Mouse (Mus musculus): ENCODE measurements around the gene Prss35.

Prss35 gene

DNA sequence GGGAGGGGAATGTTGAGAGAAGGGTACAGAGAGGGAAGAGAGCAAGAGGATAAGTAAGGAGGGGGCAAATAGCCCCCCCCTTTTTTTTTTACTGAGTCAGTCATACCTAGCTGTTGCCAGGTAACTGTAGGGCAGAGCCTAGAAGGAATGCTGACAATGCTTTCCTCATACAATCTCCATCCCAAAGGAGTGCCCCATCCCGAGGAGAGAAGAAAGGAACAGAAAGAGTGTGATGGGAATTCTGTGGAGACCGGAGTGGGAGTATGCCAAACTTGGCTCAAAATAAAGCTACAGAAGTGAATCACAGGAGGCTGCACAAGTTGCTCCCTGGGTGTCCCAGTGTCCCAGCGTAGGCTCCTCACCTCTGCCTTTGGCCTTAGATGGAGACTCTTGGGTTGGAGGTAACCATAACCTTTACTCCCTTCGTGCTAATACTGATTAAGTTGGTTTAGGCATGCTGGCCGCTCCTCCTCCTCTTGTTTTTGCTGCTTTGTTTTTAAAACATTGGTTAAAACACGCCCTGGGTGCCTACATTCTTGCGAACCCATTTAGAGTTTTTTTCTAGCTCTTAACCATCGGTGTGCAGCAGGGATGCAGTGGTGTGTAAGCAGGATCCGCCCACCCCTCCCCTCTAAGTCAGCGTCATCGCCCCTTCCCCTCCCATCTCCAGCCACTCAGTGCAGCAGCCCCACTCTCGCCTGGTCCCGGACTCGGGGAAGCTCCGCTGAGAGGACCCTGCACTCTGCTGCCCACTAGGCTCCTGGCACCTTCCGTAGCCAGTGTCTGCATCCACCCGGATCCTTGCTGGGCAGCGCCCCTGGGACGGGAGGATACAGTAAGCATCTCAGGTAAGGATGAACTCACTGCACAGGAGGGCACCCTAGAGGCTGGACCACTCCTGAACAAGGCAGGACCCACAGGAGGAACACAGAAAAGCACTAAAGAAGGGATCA, at the start of gene Prss35:
TSS of gene Prss35 (plus strand) at position 691 of the 953 bp plus-strand sequence.
- DNase-seq (ENCODE audit: low spot score in 2 of 2) = no peak

DNA sequence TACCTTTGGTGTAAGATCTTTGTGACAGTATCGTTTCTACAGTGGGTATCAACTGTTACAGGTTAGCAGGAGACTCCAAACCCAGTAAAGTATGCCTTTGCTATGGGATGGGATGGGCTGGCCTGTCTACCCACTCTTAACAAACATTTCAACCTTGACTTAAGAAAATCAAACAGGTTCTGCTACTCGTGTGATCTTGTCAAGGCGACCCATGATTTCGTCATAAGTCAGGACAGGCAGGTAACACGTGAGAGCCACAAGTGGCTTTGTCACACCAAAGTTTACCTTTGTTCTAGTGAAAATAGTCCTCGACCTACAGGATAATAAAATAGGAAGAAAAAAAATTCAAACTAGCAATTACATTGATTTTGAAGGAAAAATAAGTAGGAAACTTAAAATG, 49.5 kb upstream of the Prss35 start:
- no peak for DNase-seq (ENCODE audit: low spot score in 2 of 2)

DNA sequence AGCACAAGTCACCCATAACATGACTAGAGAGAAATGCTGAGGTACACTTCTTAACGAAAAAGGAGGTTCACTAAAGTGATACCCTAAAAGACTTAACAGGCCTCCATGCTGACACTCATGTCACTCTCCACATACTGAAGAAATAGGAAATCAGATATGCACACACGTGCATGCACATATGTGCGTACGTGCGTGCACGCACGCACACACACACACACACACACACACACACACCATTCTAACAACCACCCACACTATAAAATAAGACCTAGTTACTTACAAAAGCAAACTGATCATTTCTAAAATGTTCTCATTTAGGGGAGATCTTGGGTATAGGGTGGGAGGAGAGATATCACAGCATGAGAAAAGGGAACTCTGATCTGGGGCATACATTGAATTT, 48.8 kb upstream of the Prss35 start:
- no peak for DNase-seq (ENCODE audit: low spot score in 2 of 2)

DNA sequence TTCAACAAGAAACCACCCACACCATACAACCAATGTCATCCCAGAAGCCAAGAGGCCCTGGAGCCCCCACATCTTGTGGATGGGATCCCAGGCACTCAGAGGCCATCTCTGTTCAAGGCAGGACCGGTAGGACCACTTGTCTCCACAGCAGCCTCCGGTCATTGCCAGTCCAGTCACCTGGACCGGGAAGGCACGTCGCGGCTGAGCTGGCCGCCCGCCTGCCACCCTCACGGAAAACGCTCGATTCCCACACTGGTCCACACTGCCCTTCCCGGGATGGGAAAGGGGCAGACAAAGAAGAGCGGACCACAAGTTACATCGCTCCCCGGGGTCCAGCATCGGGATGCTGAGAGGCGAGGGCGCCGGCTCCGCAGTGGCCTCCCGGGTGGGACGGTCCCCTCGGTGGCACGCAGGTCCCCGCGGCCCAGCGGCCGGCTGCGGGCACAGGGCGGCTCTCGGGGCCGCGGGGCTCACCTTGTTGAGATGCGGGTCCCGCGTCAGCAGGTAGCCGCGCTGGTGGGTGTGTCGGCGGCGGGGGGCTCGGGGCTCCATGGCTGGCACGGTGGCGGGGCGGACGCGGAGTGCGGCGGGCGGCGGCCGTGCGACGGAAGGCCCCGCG, 48.1 kb upstream of the Prss35 start:
- DNase-seq (ENCODE audit: low spot score in 2 of 2) = peak; percentile 37 to 40

DNA sequence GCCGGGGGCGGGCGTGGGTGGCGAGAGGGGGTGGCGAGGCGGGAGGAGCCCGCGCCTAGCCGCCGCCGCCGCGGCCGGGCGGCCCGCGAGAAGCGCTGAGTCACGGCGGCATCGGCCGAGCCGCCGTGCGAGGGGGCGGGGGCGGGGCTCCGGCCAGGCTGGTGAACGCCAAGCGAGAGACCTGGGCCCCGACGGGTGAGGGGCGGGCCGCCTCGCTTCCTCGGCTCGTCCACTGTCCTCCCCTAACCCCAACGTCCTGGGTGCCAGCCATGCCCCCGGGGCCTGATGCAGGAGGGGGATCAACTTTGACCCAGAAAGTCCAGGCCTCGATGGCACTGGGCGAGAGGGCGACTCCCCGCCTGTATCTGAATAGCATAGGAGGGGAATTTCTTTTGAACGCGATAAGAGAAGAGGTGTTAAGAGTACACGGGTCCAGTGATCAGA, 47.6 kb upstream of the Prss35 start, which contains the start of gene Me1:
TSS of gene Me1 (minus strand) at position 136 of the 444 bp plus-strand sequence.
- peak; percentile 24 to 49 for DNase-seq (ENCODE audit: low spot score in 2 of 2)

DNA sequence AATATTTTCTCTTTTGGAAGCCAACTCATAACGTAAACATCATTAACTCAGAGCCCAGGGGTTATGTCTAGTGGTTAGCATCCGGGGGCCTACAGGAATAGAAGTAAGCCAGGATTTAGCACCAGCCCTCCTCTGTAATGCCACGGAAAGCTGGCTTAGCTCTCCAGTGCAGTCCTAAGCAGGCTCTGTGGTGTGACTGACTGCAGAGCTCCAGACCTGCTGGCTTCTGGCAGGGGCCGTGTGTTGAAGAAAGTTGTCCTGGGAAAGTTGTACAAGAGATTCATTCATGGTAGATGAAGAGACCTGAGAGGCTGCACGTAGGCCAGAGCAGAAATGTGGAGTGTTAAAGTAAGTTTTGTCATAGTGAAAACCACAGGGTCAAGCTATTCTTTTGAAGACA, 42.2 kb upstream of the Prss35 start:
- DNase-seq (ENCODE audit: low spot score in 2 of 2) = no peak

DNA sequence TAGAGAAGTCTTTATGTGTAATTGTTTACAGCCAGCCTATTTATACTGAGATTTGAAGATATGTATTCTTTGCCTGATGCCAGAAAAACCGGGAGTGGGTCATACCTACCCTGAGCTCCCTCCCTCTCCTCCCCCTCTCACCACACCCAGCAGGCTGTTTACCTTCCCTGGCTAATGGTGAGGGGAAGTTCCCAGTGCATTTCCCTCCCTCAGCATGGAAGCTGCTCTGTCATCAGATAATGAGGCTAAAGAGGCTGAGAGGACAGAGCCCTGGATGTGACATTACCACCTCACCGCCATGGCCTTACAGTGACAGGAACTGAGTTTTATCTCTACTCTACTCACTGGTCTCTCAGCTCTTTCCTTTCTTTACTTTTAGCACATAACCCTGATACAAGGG, 41.6 kb upstream of the Prss35 start:
- no peak for DNase-seq (ENCODE audit: low spot score in 2 of 2)

DNA sequence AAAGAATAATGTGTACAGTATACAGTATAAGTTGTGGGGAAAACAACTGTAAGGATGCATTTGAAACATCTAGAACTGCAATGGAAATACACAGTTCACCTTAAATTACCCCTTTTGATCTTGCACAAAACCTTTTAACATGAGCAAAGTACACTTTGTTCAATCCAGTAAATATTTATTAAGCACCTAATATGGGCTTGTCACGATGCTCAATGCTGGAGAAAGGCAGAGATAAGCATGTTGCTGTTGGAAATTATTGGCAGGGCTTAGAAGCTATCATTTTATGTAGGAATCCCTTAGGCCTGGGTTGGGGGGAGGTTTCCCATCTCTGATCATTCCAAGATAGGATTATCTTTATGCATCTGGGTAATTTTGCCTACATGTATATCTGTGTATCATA, 36.0 kb upstream of the Prss35 start:
- DNase-seq (ENCODE audit: low spot score in 2 of 2) = no peak

DNA sequence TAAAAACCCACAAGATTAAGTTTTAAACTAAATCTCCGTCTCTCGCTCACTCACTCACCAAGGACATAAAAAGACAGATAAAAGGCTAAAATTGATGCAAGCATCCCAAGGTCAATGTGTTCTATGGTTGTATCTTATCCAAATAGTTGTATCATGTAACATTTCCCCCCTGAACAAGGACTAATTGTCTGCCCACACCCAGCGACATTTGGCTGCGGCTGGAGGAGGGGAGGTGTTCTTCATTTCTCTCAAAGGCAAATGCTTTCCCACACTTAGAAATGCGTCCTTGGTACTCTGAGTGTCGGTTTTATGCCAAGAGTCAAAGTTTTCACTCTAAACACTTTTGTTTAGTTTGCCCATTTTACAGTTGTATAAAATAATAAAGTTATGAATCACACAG, 34.5 kb upstream of the Prss35 start:
- no peak for DNase-seq (ENCODE audit: low spot score in 2 of 2)

DNA sequence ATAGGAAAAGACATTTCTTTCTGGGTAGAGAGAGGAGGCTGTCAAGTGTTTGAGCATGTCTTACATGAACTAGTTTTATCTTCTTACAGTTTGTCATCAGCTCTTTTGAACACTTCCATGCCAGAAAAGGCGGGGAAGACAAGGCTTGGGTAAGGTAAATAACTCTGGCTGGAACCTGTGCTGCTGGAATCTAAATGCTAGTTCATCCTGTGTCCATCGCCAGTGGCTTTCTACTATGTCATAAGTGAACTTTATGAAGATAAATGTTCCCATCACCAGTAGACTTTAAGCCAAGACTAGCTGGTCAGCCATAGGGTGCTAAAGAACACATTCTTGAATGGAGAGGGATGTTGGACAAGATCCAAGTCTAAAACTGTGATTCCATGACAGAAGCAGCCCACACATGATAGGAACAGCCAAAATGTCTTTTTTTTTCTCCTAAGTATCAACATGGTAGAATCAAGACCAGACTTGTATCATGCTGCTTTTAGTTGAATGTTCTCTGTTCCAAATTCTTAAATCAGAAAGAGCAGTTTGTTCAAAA, 33.3 kb upstream of the Prss35 start:
- DNase-seq (ENCODE audit: low spot score in 2 of 2) = no peak

DNA sequence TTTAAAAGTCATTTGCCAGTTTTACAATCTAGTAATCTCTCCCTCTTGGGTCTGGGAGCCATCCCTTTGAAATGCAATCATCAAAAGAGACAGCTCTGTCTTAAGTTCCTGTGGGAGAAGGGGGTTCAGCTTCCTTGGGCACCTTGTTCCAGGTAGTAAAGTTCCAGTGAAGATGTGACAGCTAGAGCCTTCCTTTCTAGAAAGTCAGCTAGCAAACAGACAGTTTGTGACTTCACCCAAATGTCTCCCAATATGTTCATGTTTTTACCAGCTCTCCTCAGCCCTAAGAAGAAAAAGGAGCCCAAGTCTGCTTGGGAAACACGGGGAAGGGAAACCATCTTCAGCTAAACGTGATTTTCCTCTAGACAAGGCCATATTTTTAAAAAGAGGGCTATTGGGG, 30.8 kb upstream of the Prss35 start:
- no peak for DNase-seq (ENCODE audit: low spot score in 2 of 2)

DNA sequence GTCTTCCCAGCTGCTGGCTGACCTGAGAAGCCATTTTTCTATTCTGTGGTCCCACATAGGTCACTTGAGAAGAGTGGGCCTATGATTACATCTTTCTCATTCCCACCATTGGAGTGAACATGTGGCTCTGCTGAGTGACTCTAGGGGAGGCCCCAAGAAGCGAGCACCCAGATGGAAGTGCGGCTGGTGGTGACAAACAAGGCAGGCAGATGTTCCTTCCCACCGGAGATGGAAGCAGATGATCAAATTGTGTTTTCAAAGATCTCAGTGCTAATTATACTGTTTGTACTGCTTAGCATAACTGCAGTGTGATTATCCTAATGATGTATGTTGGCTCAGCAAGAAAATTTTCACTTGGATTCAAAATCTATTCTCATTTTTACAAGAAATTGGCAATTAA, 29.4 kb upstream of the Prss35 start:
- DNase-seq (ENCODE audit: low spot score in 2 of 2) = no peak

DNA sequence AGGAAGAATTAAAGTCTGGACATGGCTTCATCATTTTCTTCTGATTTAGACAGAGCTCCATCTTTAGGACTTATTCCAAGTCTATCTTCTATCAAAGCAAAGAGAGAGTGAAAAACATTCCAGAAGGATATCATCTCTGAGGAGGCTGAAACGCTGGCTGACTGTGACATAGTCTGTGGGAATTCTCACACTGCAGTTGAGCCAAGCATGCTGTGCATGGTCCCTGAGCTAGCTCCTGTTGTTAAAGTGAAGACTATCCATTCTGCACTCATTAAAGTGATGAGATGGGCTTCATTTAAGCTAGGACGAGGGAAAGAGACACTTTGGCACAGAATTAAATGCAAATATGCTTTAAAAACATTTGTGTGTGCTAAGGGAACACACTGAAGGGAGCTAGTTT, 26.9 kb upstream of the Prss35 start:
- DNase-seq (ENCODE audit: low spot score in 2 of 2) = peak; percentile 25 to 36

DNA sequence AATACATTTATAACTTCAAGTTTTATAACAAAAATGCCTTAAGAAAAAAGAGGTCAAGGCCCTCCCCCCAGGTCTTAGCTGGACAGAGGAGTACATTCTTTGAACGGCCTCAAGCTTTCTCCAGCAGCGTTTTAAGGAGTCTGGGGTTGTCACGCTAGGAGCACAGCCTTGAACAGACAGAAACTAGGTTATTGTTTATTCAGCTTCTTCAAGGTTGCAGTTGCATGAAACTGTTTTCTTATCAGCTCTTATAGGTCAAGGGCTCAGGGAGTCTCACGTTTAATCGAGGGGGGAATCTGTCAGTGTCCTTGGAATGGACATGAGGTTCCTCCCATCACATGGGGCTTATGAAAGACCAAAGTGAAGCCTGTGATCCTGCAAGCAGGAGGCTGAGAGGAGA, 26.3 kb upstream of the Prss35 start:
- DNase-seq (ENCODE audit: low spot score in 2 of 2) = no peak

DNA sequence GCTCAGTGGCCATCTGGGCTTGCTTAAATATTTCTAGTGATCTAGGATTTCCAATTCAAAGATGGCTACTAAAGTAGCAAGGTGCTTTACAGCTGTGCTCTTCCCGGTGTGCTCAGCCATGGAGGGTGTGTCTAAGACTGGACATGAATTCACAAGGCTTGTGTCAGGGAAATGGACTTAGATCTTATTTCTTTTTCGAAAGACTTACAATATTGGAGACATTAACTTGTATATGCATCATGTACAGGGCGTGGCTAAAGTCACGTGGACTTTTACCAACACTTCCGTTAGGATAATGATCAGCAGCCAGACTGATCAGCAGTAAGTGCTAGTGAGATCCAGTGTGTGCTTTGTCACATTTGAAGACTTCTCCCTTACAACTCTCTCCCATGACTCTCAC, 23.2 kb upstream of the Prss35 start:
- no peak for DNase-seq (ENCODE audit: low spot score in 2 of 2)

DNA sequence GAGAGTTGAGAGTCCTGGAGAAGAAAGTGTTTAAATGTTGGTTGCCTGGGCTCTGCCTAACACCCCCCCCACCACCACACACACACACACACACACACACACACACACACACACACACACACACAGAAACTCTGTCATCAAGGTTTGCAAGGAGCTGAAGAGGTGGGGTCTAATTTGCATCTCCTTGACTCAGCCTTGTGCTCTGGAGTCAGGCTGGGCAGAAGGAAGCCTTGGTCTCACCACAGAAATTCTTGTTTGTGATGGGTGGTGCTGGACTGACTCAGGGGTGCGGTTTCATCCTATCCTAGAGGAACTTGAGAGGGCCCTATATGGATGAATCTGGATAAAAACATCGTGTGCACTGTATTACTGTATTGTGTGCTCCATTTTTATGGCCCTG, 22.7 kb upstream of the Prss35 start:
- no peak for DNase-seq (ENCODE audit: low spot score in 2 of 2)

DNA sequence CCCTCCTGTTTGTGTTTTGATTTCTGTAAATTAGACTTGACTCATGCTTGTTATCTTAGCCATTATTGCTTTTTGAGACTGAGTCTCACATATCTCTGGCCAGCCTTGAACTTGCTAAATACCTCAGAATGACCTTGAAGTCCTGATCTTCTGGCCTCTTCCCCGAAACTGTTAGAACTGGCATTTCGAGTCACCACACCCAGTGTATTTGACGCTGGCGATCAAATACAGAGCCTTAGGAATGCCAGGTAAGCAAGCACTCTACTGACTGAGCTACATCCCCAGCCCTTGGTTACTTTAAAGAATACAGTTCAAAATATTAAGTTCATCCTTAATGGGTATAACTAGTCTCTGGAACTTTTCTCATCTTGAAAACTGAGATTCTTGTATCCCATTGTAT, 18.4 kb upstream of the Prss35 start:
- DNase-seq (ENCODE audit: low spot score in 2 of 2) = no peak

DNA sequence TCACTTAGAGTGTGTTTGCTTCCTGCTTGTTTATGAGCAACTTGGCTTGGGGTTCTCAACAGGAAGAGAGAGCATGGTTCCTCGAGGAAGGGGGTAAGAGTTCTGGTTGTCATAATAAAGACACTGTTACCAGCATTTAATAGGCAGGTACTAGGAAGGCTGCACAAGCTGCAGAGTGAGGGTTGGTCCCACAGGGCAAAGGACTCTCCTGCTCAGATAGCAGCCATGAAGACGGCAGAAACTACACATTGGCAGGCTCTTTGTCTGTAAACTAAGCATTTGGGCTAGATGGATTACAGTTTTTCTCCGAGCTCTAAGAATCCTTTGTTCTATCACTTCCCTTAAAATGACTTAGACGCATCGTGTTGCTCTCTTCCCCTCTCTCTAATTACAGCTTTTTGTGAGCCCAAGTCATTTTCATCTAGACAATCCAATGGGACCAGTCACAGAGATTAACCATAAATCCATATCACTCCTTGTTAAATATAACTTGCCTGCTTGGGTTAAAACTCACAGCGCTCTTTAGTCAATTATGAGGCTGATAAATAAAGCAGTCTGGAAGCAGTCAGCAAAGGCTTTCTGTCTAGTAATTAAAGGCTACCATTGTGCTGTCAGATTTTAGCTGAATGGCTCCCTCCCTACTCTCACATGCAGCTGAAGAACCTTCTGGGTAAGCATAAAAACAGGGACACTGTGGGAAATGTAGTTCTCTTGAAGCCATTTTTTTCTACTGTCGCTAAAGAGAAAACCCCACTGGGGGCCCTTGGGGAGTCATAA, 17.7 kb upstream of the Prss35 start:
- DNase-seq (ENCODE audit: low spot score in 2 of 2) = no peak

DNA sequence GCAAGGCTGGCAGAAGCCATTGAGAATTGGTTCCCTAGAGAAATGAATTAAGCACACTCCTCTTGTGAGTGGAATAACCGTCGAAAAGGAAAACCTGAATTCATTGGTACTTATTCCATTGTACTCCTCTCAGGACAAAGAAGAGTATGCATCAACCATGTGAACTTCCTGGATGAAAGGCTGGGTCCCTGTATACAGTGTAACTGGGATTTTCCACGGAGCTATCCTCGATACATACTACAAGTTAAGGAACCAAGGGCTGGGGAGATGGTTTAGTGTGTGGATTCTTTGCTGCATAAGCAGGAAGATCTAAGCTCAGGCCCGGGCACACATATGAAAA, 17.1 kb upstream of the Prss35 start:
- DNase-seq (ENCODE audit: low spot score in 2 of 2) = no peak

DNA sequence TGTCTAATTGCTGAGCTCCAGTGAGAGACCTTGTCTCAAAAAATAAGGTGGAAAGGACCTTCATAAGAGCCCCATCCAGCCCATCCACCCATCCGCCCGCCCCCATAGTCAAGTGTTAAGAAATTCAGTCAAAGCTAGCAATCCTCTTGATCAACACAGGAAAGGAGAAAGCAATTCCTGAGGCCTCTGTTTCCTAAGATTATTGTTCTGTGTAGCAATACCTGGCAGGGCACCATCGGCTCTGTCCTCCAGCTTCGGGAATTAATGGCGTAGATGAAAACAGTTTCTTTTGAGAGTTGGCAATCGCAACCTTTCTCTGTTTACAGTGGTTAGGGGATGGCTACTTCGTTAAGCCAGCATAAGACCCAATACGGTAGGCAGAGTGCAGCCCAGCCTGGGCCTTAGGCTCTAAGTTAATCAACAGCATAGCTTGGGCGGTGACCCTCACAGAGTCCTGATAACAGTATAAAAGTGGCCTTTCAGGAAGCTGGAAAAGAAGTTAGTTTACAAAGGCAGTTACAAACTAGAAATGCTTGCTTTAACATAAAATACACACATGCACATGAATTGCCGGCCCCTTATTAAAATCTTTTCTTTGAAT, 15.1 kb upstream of the Prss35 start:
- no peak for DNase-seq (ENCODE audit: low spot score in 2 of 2)

DNA sequence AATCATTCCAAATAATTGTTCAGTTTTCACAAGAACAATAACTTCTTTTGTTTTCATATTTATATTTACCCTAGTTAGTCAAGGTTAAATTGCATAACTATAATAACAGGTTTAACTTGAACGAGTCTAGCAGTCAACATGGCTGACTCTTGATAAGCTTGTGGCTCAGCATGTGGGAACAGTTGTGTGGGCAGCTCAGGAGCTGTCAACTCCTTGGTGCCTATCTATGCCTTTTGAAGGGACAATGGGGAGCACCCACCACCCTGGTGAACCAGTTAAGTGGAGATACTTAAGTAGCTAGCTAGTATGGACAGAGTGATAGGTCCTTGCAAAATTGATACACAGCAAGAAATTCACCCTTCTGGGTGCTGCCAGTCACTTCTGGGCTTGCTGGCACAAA, 14.4 kb upstream of the Prss35 start:
- no peak for DNase-seq (ENCODE audit: low spot score in 2 of 2)

DNA sequence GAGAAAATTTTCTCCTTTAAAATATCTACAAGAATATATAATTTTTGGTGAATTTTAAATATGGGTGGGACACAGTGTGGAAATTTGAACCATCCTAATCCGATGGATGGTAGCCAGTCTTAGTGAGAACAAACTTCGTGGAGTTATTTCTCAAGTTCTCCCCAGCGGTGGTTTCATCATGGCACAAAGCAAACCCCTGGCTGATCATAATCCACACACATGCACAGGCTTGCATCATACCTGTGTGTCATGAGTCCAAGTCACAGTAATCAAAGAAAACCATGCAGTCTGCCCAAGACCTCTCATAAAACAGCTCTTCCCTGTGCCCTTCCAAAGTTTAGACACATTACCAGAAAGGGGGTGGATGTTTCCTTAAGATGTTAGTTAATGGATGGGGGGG, 13.6 kb upstream of the Prss35 start:
- no peak for DNase-seq (ENCODE audit: low spot score in 2 of 2)

Measured in frontal cortex, postnatal 36 days (tissue).